Mouse (Mus musculus): Measurements from ENCODE around the gene Loxl1. TPM values are rescaled to one million over a fixed set of nuclear protein-coding genes. Genes with fewer than 3 reads are reported as not detected.
A peak's percentile ranks its signal among the peaks of the same experiment; 100 is the strongest.

The Loxl1 gene
- polyA plus RNA-seq, 1 experiment from 2014 or later, result 36.8 TPM

DNA sequence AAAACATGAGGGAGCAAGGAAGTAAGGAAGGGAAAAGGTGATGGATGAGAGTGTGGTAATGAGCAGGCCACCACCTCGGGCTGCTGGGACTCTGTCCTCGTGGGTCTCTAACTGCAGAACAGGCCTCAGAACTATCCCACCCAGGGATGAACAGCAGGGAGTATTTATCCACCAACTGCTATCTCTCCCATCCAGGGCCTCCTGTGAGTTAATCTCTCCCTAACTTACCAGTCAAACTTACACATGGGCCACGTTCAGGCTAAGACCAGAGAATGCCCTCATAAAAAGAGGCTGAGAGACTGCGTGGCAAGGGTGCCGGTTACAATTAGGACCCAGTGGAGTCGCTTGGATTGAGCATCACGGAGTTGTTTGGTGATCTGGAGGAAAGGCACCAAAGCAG is 33.0 kb upstream of the Loxl1 start:
- 44% methylated on average over 7 of the region's 7 CpGs for WGBS (ENCODE audit: insufficient replicate concordance)
- Histone ChIP-seq H3K9me3 (replicated peaks; ENCODE audit: control insufficient read depth, low read length) (no peaks in the 10 kb centered on the region), H3K27ac (ENCODE audit: low read depth, low read length) (no peak overlapping the region), H3K4me1 (ENCODE audit: control insufficient read depth, insufficient read depth, low read length) (peaks cover 3% of the 10 kb centered on the region; the same call in 1 of the 2 replicates), H3K9ac (ENCODE audit: low read depth, low read length) (no peak overlapping the region), H3K36me3 (ENCODE audit: control insufficient read depth, insufficient read depth, low read length) (no peaks in the 10 kb centered on the region), H3K4me2 (no peak overlapping the region), H3K4me3 (ENCODE audit: low read depth, low read length) (no peak overlapping the region), H3K27me3 (ENCODE audit: control insufficient read depth, insufficient read depth, low read length) (peaks cover 3% of the 10 kb centered on the region; the same call in 1 of the 2 replicates)
- no peak for ATAC-seq (replicated peaks; ENCODE audit: insufficient number of reproducible peaks, low FRiP score, low TSS enrichment)

DNA sequence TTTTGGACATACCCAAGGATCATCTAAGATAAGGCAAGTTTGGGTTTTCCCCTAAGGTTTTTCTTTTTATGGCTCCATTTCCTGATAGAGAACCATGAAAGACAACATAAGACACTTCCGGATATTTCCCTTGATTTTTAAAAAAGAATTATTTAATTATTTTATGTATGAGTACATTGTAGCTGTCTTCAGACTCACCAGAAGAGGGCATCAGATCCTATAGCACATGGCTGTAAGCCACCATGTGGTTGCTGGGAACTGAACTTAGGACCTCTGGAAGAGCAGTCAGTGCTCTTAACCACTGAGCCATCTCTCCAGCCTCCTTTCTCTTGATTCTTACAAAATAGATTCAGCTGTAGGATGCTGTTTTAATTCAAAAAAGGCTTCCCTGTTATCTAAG is 28.8 kb upstream of the Loxl1 start:
- Histone ChIP-seq H3K36me3 (ENCODE audit: control insufficient read depth, insufficient read depth, low read length) (no peaks in the 10 kb centered on the region), H3K4me2 (no peak overlapping the region), H3K27me3 (ENCODE audit: control insufficient read depth, insufficient read depth, low read length) (peaks cover 3% of the 10 kb centered on the region; the same call in 1 of the 2 replicates), H3K9me3 (replicated peaks; ENCODE audit: control insufficient read depth, low read length) (no peaks in the 10 kb centered on the region), H3K4me3 (ENCODE audit: low read depth, low read length) (no peak overlapping the region), H3K9ac (ENCODE audit: low read depth, low read length) (no peak overlapping the region), H3K4me1 (ENCODE audit: control insufficient read depth, insufficient read depth, low read length) (peaks cover 2% of the 10 kb centered on the region; the same call in 1 of the 2 replicates), H3K27ac (ENCODE audit: low read depth, low read length) (no peak overlapping the region)
- no peak for ATAC-seq (replicated peaks; ENCODE audit: insufficient number of reproducible peaks, low FRiP score, low TSS enrichment)
- WGBS (ENCODE audit: insufficient replicate concordance), result 86% methylated on average over 1 of the region's 1 CpGs

DNA sequence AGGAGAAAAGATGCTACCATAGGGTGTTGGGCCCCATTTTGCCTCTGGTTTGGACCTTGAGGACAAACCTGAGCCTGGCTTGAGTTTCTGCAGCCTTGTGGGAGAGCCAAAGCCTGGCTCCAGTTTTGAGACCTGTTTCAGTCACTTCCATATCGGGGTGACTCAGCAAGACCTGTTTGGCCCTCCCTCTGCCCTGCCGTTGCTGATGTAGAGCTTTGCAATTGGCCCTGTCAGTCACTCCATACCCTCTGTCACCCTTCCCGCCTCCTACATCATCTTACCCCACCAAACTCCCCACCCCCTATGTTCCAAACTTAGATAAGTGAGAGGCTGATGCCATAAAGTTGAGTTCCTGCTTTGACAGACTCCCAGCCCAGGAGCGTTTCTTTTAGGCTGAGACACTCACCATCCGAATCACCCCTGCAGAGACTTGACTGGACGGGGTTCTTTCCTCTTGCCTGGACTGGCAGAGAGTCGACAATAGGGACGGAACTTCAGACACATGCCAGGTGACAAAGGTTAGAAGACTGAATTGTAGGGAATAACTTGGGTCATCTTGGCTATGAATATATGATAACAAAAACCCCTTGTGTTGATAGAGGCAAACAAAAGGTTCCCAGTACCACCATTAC is 23.8 kb upstream of the Loxl1 start:
- WGBS (ENCODE audit: insufficient replicate concordance), result 62% methylated on average over 8 of the region's 8 CpGs
- no peak overlapping the region for H3K27ac ChIP-seq (ENCODE audit: low read depth, low read length)
- H3K27me3 ChIP-seq (ENCODE audit: control insufficient read depth, insufficient read depth, low read length), result no peaks in the 10 kb centered on the region
- no peaks in the 10 kb centered on the region for H3K4me1 ChIP-seq (ENCODE audit: control insufficient read depth, insufficient read depth, low read length)
- ATAC-seq (replicated peaks; ENCODE audit: insufficient number of reproducible peaks, low FRiP score, low TSS enrichment), result no peak
- H3K9ac ChIP-seq (ENCODE audit: low read depth, low read length), result no peak overlapping the region
- no peak overlapping the region for H3K4me2 ChIP-seq
- no peak overlapping the region for H3K4me3 ChIP-seq (ENCODE audit: low read depth, low read length)
- no peaks in the 10 kb centered on the region for H3K9me3 ChIP-seq (replicated peaks; ENCODE audit: control insufficient read depth, low read length)
- no peaks in the 10 kb centered on the region for H3K36me3 ChIP-seq (ENCODE audit: control insufficient read depth, insufficient read depth, low read length)

DNA sequence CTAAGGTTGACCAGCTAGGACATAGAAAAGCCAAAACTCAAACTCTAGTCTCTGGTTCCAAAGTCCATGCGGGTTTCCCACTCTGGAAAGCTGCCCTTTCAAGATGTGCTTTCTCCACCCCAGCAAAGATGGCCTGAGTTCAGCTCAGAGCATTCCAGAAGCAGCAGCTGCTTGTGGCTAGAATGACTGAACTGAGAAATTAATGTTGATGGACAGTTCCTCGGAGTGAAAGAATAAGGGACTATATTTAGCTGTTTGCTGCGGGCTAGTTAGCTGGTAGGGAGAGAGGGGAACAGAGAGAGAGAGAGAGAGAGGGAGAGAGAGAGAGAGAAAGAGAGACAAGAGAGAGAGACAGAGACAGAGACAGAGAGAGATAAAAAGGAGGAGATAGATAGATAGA is 18.3 kb upstream of the Loxl1 start:
- ATAC-seq (replicated peaks; ENCODE audit: insufficient number of reproducible peaks, low FRiP score, low TSS enrichment), result no peak
- H3K9me3 ChIP-seq (replicated peaks; ENCODE audit: control insufficient read depth, low read length), result no peaks in the 10 kb centered on the region
- H3K9ac ChIP-seq (ENCODE audit: low read depth, low read length), result no peak overlapping the region
- H3K27ac ChIP-seq (ENCODE audit: low read depth, low read length), result no peak overlapping the region
- no peaks in the 10 kb centered on the region for H3K36me3 ChIP-seq (ENCODE audit: control insufficient read depth, insufficient read depth, low read length)
- 0 out of 2 replicates have a peak, but pooled peaks cover 2% of the 10 kb centered on the region for H3K27me3 ChIP-seq (ENCODE audit: control insufficient read depth, insufficient read depth, low read length)
- no peak overlapping the region for H3K4me2 ChIP-seq
- no peak overlapping the region for H3K4me3 ChIP-seq (ENCODE audit: low read depth, low read length)
- H3K4me1 ChIP-seq (ENCODE audit: control insufficient read depth, insufficient read depth, low read length), result peaks cover 12% of the 10 kb centered on the region
- WGBS (ENCODE audit: insufficient replicate concordance), result 48% methylated on average over 3 of the region's 3 CpGs

DNA sequence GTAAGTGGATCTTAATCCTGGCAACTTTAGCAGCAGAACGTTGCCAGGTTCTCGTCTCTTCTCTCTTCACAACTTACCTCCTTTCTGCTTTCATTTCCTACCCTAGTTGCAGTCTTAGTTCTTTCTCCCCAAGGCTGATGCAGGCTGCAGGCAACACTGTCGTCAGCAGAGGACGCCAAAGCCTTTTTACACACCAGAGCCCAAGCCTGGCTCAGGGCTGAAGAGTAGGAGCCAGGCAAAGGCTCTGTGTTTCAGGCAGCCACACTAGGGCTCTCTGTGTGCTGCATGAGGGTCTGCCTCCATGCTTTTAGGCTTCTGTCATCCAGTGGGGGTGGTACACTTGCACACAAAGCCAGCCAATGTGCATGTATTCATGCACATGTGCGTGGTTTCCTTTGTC is 17.3 kb upstream of the Loxl1 start:
- Histone ChIP-seq H3K9ac (ENCODE audit: low read depth, low read length) (0 out of 2 replicates have a peak overlapping the region, but pooled peaks have one; percentile 16), H3K27me3 (ENCODE audit: control insufficient read depth, insufficient read depth, low read length) (0 out of 2 replicates have a peak, but pooled peaks cover 2% of the 10 kb centered on the region), H3K27ac (ENCODE audit: low read depth, low read length) (no peak overlapping the region), H3K36me3 (ENCODE audit: control insufficient read depth, insufficient read depth, low read length) (no peaks in the 10 kb centered on the region), H3K4me2 (no peak overlapping the region), H3K9me3 (replicated peaks; ENCODE audit: control insufficient read depth, low read length) (no peaks in the 10 kb centered on the region), H3K4me1 (ENCODE audit: control insufficient read depth, insufficient read depth, low read length) (peaks cover 15% of the 10 kb centered on the region), H3K4me3 (ENCODE audit: low read depth, low read length) (no peak overlapping the region)
- whole genome bisulfite sequencing (ENCODE audit: insufficient replicate concordance), result 19% methylated on average over 5 of the region's 5 CpGs
- no peak for ATAC-seq (replicated peaks; ENCODE audit: insufficient number of reproducible peaks, low FRiP score, low TSS enrichment)

DNA sequence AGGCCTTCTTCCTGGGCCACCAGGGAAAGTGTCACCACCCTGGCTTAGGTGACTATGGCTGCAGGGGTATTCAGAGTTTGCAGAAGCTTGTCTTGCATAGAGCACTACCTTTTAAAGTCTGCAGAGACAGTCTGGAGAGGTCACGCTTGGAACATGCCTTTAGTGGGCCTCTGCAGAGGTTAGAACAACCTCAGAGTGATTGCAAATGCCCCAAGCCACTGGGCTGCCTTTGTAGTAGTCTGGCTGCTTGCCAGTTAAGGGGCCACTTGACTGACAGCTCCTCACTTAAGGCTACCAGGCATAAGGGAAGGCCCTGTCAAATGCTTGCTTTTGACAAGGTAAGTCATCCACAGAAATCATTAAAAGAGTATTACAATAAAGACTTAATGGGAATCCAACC is 14.4 kb upstream of the Loxl1 start:
- H3K9ac ChIP-seq (ENCODE audit: low read depth, low read length), result no peak overlapping the region
- peak overlapping the region; percentile 84 for H3K27ac ChIP-seq (ENCODE audit: low read depth, low read length)
- H3K4me3 ChIP-seq (ENCODE audit: low read depth, low read length), result no peak overlapping the region
- ATAC-seq (replicated peaks; ENCODE audit: insufficient number of reproducible peaks, low FRiP score, low TSS enrichment), result no peak
- 18% methylated on average over 1 of the region's 1 CpGs for WGBS (ENCODE audit: insufficient replicate concordance)
- no peaks in the 10 kb centered on the region for H3K36me3 ChIP-seq (ENCODE audit: control insufficient read depth, insufficient read depth, low read length)
- 0 out of 2 replicates have a peak, but pooled peaks cover 2% of the 10 kb centered on the region for H3K27me3 ChIP-seq (ENCODE audit: control insufficient read depth, insufficient read depth, low read length)
- H3K4me1 ChIP-seq (ENCODE audit: control insufficient read depth, insufficient read depth, low read length), result peaks cover 17% of the 10 kb centered on the region
- H3K4me2 ChIP-seq, result no peak overlapping the region
- no peaks in the 10 kb centered on the region for H3K9me3 ChIP-seq (replicated peaks; ENCODE audit: control insufficient read depth, low read length)

DNA sequence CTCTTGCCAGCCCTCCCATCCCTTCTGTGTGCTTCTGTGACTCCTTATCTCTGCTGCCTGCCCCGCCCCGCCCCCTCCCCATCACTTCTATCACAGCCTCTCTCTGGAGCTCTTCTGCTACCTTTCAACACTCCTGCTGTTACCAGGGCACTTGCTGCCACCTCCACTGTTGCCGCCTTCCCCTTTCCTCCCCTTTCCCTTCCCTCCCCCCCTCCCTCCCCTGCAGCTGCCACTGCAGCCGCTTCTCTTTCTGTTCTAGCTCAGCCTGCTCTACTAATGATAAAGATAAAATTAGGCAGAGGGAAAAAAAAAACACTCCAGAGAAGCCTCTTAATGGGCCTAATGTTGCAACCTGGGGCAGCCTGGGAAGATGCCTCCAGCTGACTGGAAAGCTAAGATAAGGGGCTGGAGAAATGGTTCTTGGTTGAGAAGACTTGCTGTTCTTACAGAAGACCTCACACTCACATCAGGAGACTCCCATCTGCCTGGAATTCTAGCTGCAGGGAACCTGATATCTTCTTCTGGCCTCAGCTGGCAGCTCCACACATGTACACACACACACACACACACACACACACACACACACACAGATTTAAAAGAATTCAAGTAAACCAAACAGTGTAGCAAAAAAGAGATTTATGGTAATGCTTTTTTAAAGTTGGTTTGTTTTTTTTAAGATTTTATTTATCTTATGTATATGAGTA is 13.6 kb upstream of the Loxl1 start:
- Histone ChIP-seq H3K27me3 (ENCODE audit: control insufficient read depth, insufficient read depth, low read length) (0 out of 2 replicates have a peak, but pooled peaks cover 2% of the 10 kb centered on the region), H3K4me3 (ENCODE audit: low read depth, low read length) (no peak overlapping the region), H3K4me1 (ENCODE audit: control insufficient read depth, insufficient read depth, low read length) (peaks cover 17% of the 10 kb centered on the region), H3K9ac (ENCODE audit: low read depth, low read length) (no peak overlapping the region), H3K36me3 (ENCODE audit: control insufficient read depth, insufficient read depth, low read length) (no peaks in the 10 kb centered on the region), H3K9me3 (replicated peaks; ENCODE audit: control insufficient read depth, low read length) (no peaks in the 10 kb centered on the region), H3K4me2 (no peak overlapping the region), H3K27ac (ENCODE audit: low read depth, low read length) (peak overlapping the region; percentile 84)
- peak; percentile 67 for ATAC-seq (replicated peaks; ENCODE audit: insufficient number of reproducible peaks, low FRiP score, low TSS enrichment)
- 2% methylated on average over 4 of the region's 4 CpGs for WGBS (ENCODE audit: insufficient replicate concordance)

DNA sequence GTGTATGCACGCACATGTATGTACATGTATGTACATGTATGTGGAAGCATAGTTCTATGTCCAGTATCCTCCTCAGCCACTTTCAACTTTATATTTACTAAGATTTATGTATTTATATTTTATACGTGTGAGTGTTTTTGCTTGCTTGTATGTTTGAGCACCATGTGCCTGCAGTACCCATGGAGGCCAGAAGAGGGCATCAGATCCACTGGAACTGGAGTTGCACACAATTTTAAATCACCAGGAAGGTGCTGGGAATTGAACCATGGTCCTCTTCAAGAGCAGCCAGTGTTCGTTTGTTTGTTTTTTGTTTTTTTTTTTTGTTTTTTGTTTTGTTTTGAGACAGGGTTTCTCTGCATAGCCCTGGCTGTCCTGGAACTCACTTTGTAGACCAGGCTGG is 8.7 kb upstream of the Loxl1 start:
- H3K27me3 ChIP-seq (ENCODE audit: control insufficient read depth, insufficient read depth, low read length), result peaks cover 2% of the 10 kb centered on the region; the same call in 1 of the 2 replicates
- H3K27ac ChIP-seq (ENCODE audit: low read depth, low read length), result no peak overlapping the region
- H3K4me3 ChIP-seq (ENCODE audit: low read depth, low read length), result no peak overlapping the region
- no peak for ATAC-seq (replicated peaks; ENCODE audit: insufficient number of reproducible peaks, low FRiP score, low TSS enrichment)
- H3K9me3 ChIP-seq (replicated peaks; ENCODE audit: control insufficient read depth, low read length), result no peaks in the 10 kb centered on the region
- H3K36me3 ChIP-seq (ENCODE audit: control insufficient read depth, insufficient read depth, low read length), result no peaks in the 10 kb centered on the region
- WGBS (ENCODE audit: insufficient replicate concordance), result 93% methylated on average over 3 of the region's 3 CpGs
- H3K4me1 ChIP-seq (ENCODE audit: control insufficient read depth, insufficient read depth, low read length), result peaks cover 8% of the 10 kb centered on the region; the same call in 1 of the 2 replicates
- no peak overlapping the region for H3K4me2 ChIP-seq
- H3K9ac ChIP-seq (ENCODE audit: low read depth, low read length), result no peak overlapping the region

Data from heart, embryonic 11.5 days (tissue).